Mouse (Mus musculus) hindbrain, embryonic 12.5 days (tissue): ENCODE data around the gene Map4k4. TPM values are rescaled to one million over a fixed set of nuclear protein-coding genes. Genes with fewer than 3 reads are reported as not detected.

Source experiments
- ATAC-seq: fragments of 200-750 bp; cut with Nextera tagmentation; 2 replicates; pipeline ENCODE4 v1.8.0; 2017; ENCODE audit warnings: moderate TSS enrichment; ENCODE audit not compliant: low FRiP score
- H3K27ac ChIP-seq: fragments of 300-500 bp; sonication (generic); 2 replicates; pipeline ENCODE4 v1.5.1; 2016; ENCODE audit warnings: mild to moderate bottlenecking
- H3K27me3 ChIP-seq: fragments of 300-500 bp; sonication (generic); 2 replicates; pipeline ENCODE4 v1.6.1; 2016; ENCODE audit warnings: mild to moderate bottlenecking
- H3K36me3 ChIP-seq: fragments of 300-500 bp; sonication (generic); 2 replicates; pipeline ENCODE4 v1.6.1; 2016; ENCODE audit warnings: mild to moderate bottlenecking
- H3K4me1 ChIP-seq: fragments of 300-500 bp; sonication (generic); 2 replicates; pipeline ENCODE4 v1.6.1; 2016
- H3K4me2 ChIP-seq: fragments of 300-500 bp; sonication (generic); replicated peaks from 2 replicates; pipeline ENCODE4 v1.6.1; 2016; ENCODE audit warnings: mild to moderate bottlenecking
- H3K4me3 ChIP-seq: fragments of 300-500 bp; sonication (generic); 2 replicates; pipeline ENCODE4 v1.5.1; 2016; ENCODE audit warnings: mild to moderate bottlenecking
- H3K9ac ChIP-seq: fragments of 300-500 bp; sonication (generic); 2 replicates; pipeline ENCODE4 v1.6.1; 2016; ENCODE audit warnings: mild to moderate bottlenecking, moderate library complexity
- H3K9me3 ChIP-seq: fragments of 300-500 bp; sonication (generic); replicated peaks from 2 replicates; pipeline ENCODE4 v1.6.1; 2016; ENCODE audit warnings: mild to moderate bottlenecking
- WGBS: fragments of 180-500 bp; shearing (Covaris S2); methylation state at CpG from one replicate; pipeline ENCODE4 v1.1.7; 2016; 5-methylcytosine and 5-hydroxymethylcytosine counted together
- polyA plus RNA-seq: library from polyadenylated mRNA; unstranded; fragments of >200 nt; fragmentation: Nextera tagmentation; extraction: Ambion mirVana; gene quantifications from 2 replicates; pipeline ENCODE4 v1.2.1, GENCODE M21; 2016

The Map4k4 gene
- polyA plus RNA-seq, 1 experiment from 2014 or later: 66.2 TPM

DNA sequence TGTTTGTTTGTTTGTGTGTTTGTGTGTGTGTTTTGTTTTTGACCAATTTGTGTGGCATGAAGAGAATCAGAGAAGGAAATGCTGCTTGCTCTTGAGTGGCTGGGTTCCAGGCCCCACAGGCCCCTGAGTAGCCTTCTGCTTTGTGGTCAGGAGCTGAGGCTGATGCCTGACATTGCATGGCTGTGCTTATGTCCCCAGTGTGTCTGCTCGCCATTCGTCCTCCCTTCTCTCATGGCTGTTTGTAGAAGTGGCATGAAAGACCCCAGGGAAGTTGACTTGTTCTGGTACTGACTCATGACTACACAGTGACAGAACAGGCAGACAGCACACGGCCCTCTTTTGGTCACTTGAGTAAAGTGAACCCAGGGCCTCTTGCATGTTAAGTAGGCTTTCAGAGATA lies 123.0 kb downstream of the Map4k4 start:
- Histone ChIP-seq H3K4me2 (no peak overlapping the region), H3K27ac (no peak overlapping the region), H3K36me3 (peaks cover 88% of the 10 kb centered on the region), H3K4me1 (no peaks in the 10 kb centered on the region), H3K4me3 (no peak overlapping the region), H3K9ac (no peak overlapping the region), H3K9me3 (no peaks in the 10 kb centered on the region), H3K27me3 (no peaks in the 10 kb centered on the region)
- 74% methylated on average over 3 of the region's 3 CpGs for WGBS
- no peak for ATAC-seq

DNA sequence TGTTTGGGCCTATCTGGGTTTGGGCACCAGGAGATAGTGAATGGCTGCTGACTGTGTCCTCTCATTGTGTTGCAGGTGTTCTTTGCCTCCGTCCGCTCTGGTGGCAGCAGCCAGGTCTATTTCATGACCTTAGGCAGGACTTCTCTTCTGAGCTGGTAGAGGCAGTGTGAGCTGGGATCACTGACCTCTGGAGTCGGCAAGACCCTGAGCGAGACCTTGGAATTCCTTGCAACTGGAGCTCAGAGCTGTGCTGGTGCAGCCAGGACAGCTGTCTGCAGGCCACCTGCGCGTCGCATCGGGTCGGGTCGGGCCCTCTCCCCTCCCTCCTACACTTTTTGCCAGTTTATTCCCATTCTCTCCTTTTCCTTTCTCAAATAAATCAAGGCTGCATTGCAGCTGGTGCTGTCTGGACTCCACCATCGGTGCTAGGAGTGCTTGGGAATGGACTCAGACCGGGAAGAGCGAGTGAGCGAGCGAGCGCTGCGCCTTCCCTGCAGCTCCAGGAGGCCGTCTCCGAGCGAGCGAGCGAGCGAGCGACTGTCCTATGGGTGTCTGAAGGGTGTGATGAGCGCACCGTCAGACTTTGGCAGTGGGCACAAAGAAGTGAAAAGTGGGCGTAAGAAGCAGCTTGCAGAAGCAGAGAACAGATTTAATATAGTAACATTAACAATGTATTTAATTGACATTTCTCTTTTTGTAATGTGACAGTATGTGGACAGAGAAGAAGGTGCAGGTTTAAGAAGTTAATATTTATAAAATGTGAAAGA lies 124.0 kb downstream of the Map4k4 start:
- Histone ChIP-seq H3K4me1 (no peaks in the 10 kb centered on the region), H3K4me2 (no peak overlapping the region), H3K36me3 (peaks cover 84% of the 10 kb centered on the region), H3K9ac (no peak overlapping the region), H3K27ac (no peak overlapping the region), H3K27me3 (no peaks in the 10 kb centered on the region), H3K9me3 (no peaks in the 10 kb centered on the region), H3K4me3 (no peak overlapping the region)
- no peak for ATAC-seq
- 92% methylated on average over 27 of the region's 27 CpGs for WGBS

DNA sequence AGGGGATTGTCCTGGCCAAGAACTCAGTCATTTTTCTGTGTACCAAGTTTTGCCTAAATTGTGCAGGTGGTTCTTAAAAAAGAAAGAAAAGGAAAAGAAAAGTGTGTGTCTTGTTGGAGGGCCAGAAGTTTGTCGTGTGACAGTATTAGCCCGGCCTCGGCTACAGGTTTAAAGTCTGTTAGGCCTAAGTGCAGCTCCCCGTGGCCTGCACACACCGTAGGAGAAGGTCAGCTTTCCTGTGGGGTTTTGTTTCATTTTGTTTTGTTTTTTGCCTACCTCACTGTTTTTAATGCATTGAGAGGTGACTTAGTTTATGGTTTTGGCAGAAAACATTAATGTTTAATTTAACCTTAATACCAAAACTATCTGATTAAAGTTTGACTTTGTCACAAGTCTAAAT lies 124.7 kb downstream of the Map4k4 start:
- peaks cover 77% of the 10 kb centered on the region for H3K36me3 ChIP-seq
- 89% methylated on average over 5 of the region's 5 CpGs for WGBS
- H3K9me3 ChIP-seq: no peaks in the 10 kb centered on the region
- no peak for ATAC-seq
- H3K9ac ChIP-seq: no peak overlapping the region
- H3K4me1 ChIP-seq: no peaks in the 10 kb centered on the region
- H3K4me3 ChIP-seq: no peak overlapping the region
- no peaks in the 10 kb centered on the region for H3K27me3 ChIP-seq
- no peak overlapping the region for H3K27ac ChIP-seq
- H3K4me2 ChIP-seq: no peak overlapping the region

DNA sequence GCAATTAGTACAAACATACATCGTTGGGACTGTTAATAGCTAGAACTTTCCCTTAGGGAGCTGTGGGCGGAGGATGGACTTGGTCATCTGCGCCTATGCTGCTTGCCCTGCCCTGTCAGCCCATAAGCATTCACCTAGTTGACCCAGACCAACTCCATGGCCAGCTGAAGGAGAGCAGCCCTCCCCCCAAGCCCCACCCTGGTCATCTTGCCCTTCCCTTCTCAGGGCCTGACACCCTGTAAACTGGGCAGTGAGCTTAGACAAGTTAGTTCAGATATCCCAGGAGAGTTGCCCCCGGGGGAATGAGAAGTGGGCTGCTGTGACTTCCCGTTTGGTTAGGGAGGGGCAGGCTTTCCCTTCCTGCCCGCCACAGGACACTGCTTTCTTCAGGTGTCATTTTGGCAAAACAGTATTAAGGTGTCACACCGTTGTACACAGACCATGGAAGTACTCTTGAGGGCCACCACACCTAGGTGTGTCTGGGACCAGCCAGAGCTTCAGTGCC lies 126.5 kb downstream of the Map4k4 start:
- no peaks in the 10 kb centered on the region for H3K4me1 ChIP-seq
- no peak overlapping the region for H3K4me2 ChIP-seq
- peaks cover 64% of the 10 kb centered on the region for H3K36me3 ChIP-seq
- no peaks in the 10 kb centered on the region for H3K9me3 ChIP-seq
- H3K27me3 ChIP-seq: no peaks in the 10 kb centered on the region
- H3K27ac ChIP-seq: no peak overlapping the region
- 85% methylated on average over 7 of the region's 7 CpGs for WGBS
- H3K9ac ChIP-seq: no peak overlapping the region
- no peak for ATAC-seq
- H3K4me3 ChIP-seq: no peak overlapping the region

DNA sequence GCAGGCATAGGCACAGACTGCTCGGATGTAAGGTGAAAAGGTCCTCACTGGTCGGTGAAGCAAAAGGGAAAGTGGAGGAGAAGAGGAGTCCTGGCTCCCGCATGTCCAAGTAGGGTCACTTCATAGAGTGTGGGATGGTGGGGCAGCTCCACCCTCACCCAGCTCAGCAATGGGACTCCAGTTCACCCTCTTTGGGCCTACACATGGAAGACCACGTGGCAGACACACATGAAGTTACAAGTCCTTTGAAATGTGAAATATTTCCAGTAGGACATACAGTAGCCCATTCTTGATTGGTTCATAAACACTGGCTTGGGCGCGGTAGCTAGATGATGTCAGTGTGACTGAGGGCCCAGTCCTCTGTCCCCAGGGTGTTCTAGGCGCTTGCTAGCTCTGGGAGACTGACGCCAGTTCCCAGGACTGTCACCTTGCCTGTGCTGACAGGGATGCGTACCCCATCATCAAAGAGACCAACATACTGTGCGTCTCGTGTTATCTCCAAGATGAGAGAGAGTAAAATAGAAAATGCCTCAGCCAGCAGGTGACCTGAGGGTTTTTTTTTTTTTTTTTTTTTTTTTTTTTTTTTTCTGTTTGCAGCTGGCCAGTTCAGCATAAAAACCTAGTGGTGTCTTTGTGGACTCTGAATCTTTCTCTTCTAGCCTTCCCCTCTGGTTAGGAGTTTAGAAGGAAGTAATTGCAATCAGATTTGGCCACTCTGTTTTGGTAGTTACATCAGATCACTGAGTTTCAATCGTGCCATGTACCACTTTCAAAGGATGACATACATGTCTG lies 127.7 kb downstream of the Map4k4 start:
- Histone ChIP-seq H3K27ac (no peak overlapping the region), H3K4me2 (no peak overlapping the region), H3K9me3 (no peaks in the 10 kb centered on the region), H3K4me1 (no peaks in the 10 kb centered on the region), H3K9ac (no peak overlapping the region), H3K4me3 (no peak overlapping the region), H3K27me3 (no peaks in the 10 kb centered on the region), H3K36me3 (peaks cover 52% of the 10 kb centered on the region)
- ATAC-seq: no peak
- WGBS: 88% methylated on average over 12 of the region's 12 CpGs

DNA sequence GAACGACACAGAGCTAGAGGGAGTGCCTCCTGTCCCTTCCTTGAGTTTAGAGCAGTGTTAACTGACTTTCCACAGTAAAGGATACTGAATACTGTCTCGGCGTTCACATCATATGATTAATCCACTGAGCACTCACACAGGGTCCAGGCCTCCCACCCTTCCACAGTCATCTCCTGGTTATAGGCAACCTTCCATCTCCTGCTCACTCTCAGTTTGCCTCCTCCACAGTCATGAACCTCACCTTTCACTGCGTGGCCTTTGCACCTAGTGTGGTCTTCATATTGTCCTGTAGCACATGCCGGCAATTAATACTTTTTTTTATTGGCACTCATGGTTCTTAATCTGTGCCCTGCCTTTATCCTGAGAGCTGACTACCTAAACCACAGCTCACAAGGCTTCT lies 128.9 kb downstream of the Map4k4 start:
- WGBS: 94% methylated on average over 5 of the region's 5 CpGs
- no peak overlapping the region for H3K4me2 ChIP-seq

DNA sequence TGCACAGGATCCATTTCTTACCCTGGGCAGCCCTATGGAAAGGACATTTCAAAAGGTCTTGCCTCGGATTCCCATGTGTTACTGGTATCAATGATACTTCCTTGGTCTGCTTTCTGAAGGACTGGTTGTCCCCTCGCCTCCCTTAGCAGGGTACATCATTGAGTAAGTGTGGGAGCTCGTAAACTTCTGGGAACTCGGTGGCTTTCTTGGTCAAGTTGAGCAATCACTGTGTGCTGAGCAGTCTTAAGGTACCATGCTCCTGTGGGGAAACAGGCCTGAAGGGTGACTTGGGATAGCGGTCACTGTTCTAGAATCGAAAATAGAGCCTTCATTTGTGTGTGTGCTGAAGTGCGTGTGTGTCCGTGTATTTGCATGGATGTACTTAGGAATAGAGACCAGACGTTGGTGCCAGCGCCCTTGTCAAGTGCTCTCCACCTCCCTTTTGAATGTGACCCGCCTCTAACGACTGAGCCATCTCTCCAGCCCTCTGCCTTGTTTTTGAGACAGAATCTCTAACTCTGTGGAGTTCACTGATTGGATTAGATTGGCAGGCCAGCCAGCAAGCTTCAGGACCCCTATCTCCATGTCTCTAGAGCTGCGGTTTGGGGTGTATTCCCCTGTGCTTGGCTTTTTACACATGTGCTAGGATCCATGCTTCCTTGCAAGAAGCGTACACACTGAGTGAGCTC lies 129.7 kb downstream of the Map4k4 start:
- H3K4me1 ChIP-seq: no peaks in the 10 kb centered on the region
- ATAC-seq: no peak
- H3K27ac ChIP-seq: no peak overlapping the region
- no peaks in the 10 kb centered on the region for H3K27me3 ChIP-seq
- 92% methylated on average over 14 of the region's 14 CpGs for WGBS
- no peak overlapping the region for H3K4me3 ChIP-seq
- H3K36me3 ChIP-seq: peaks cover 31% of the 10 kb centered on the region
- H3K9me3 ChIP-seq: no peaks in the 10 kb centered on the region
- H3K9ac ChIP-seq: no peak overlapping the region
- no peak overlapping the region for H3K4me2 ChIP-seq

More for the DNA sequence above, 128.9 kb downstream of the Map4k4 start:
- Histone ChIP-seq H3K9me3 (no peaks in the 10 kb centered on the region), H3K27me3 (no peaks in the 10 kb centered on the region), H3K27ac (no peak overlapping the region), H3K9ac (no peak overlapping the region), H3K4me3 (no peak overlapping the region), H3K4me1 (no peaks in the 10 kb centered on the region), H3K36me3 (peaks cover 40% of the 10 kb centered on the region)
- no peak for ATAC-seq

DNA sequence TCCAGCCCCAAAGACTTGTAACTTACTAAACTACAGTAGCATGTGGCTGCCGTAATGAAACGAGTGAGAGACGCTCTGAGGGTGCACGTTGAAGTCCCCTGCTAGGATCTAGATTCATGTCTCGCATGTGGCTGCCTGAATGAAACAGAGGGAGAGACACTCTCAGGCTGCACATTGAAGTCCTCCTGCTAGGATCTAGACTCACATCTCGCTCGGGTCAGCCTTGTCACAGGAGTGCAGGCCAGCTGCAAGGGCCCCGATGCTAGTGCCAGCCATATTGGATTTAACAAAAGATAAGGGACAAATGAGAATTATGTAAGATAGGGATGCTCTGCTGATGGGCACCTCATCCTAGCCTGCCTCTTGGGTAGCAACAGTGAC lies 130.3 kb downstream of the Map4k4 start:
- Histone ChIP-seq H3K4me2 (no peak overlapping the region), H3K4me1 (no peaks in the 10 kb centered on the region), H3K9me3 (no peaks in the 10 kb centered on the region), H3K27ac (no peak overlapping the region), H3K4me3 (no peak overlapping the region), H3K9ac (no peak overlapping the region), H3K36me3 (peaks cover 27% of the 10 kb centered on the region), H3K27me3 (no peaks in the 10 kb centered on the region)
- 94% methylated on average over 8 of the region's 8 CpGs for WGBS
- no peak for ATAC-seq

DNA sequence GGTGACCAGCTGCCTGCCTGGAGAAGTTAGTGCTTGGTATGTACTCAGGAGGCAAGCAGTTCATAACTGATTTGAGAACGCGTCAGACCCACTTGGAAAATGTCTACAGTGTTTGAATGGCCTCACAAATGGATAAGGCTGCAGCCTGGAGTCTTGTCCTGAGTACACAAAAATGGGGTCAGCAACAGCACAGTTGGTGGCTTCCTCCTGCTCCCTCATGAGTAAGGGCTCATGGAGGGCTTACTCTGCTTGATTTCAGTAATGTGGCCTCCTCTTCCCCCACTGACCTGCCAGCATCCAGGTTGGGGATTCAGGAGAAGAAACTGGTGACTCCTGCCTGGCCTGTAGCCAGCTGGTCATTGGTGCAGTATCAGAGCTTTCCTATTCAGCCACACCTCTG lies 130.9 kb downstream of the Map4k4 start:
- Histone ChIP-seq H3K9ac (no peak overlapping the region), H3K36me3 (peaks cover 20% of the 10 kb centered on the region), H3K4me2 (no peak overlapping the region), H3K4me1 (no peaks in the 10 kb centered on the region), H3K27me3 (no peaks in the 10 kb centered on the region), H3K9me3 (no peaks in the 10 kb centered on the region), H3K27ac (no peak overlapping the region), H3K4me3 (no peak overlapping the region)
- no peak for ATAC-seq
- WGBS: 97% methylated on average over 2 of the region's 2 CpGs

DNA sequence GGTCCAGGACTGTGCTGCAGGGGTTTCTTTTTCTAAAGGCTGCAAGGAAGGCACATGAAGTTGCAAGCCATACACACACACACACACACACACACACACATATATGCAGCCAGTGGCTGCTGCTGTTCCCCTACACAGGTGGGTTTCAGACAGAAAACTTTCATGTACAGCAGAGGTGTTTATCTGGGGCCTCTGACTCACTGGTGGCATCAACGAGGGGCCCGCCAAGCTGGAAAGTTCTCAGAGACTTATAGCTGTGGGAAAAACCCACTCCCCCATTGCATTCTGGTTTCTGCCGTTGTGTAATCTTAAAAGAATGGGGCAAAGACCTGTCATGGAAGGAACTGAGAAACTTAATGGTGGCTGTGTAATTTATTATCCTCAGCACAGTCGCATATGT lies 132.6 kb downstream of the Map4k4 start:
- WGBS: 91% methylated on average over 4 of the region's 4 CpGs

DNA sequence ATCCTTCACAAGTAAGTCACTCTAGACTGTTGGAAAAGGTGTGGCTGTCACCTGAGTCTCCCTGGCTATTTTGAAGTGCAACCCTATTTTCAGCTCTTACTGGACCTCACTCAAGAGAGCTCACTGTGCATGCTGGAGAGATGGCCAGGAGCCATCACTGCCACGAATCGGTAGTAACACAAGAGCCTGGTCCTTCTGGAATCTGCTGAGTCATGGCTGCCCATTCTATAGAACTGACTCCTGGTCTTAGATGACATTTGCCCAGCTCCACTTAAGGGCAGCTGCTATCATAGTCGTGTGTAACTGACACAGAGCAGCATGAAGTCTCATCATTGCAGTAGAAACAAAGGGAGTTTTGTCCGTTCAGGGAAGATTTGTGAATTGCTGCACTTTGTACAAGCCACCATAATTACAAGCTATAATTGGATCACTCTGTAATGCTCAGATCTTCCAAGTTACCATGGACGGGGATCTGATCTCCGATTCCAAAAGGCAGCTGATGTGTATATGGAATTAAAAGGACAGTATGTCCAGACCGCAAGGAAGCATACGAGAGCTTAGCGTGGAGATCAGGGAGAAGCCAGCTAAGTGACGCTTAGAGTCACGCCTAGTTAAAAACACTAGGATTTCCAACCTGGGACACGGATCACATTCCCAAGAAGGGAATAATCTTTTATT lies 133.2 kb downstream of the Map4k4 start:
- no peaks in the 10 kb centered on the region for H3K4me1 ChIP-seq
- no peak overlapping the region for H3K9ac ChIP-seq
- no peak overlapping the region for H3K27ac ChIP-seq
- no peaks in the 10 kb centered on the region for H3K27me3 ChIP-seq
- no peak overlapping the region for H3K4me2 ChIP-seq
- 0 out of 2 replicates have a peak, but pooled peaks cover 3% of the 10 kb centered on the region for H3K36me3 ChIP-seq
- H3K4me3 ChIP-seq: no peak overlapping the region
- WGBS: 77% methylated on average over 12 of the region's 12 CpGs
- no peak for ATAC-seq
- H3K9me3 ChIP-seq: no peaks in the 10 kb centered on the region

More for the DNA sequence above, 132.6 kb downstream of the Map4k4 start:
- Histone ChIP-seq H3K4me3 (no peak overlapping the region), H3K36me3 (0 out of 2 replicates have a peak, but pooled peaks cover 6% of the 10 kb centered on the region), H3K4me1 (no peaks in the 10 kb centered on the region), H3K27ac (no peak overlapping the region), H3K9ac (no peak overlapping the region), H3K4me2 (no peak overlapping the region), H3K9me3 (no peaks in the 10 kb centered on the region), H3K27me3 (no peaks in the 10 kb centered on the region)
- no peak for ATAC-seq

DNA sequence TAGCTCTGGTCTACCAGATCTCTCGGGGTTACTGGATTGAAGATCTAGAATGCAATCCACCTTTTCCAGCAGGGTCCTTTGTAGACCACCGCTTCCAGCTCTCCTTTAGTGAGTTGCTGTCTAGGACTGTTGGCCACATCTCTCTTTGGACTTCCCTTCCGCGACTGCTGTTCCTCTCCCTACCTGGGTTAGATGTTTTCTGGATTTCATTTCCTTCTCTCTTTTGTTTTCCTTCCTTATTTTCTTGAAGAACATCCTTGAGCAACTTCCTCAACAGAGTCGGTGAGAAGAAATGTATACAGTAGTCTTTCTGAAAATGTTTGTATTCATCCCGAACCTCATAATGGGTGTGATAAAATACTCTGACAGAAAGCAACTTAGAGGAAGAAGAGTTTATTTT lies 137.1 kb downstream of the Map4k4 start:
- no peaks in the 10 kb centered on the region for H3K9me3 ChIP-seq
- ATAC-seq: no peak
- H3K9ac ChIP-seq: no peak overlapping the region
- no peaks in the 10 kb centered on the region for H3K27me3 ChIP-seq
- 93% methylated on average over 6 of the region's 6 CpGs for WGBS
- H3K4me3 ChIP-seq: no peak overlapping the region
- H3K27ac ChIP-seq: no peak overlapping the region
- no peak overlapping the region for H3K4me2 ChIP-seq
- no peaks in the 10 kb centered on the region for H3K36me3 ChIP-seq
- no peaks in the 10 kb centered on the region for H3K4me1 ChIP-seq
